Mouse (Mus musculus): ENCODE results near the gene Gm10985.

Gm10985 gene

GRCm38 (mm10) chr3:53844786-53845185 is at the start of gene Gm10985:
Gene Gm10985 (plus strand): TSS chr3:53845086.
- H3K27me3 ChIP-seq (ENCODE audit: control insufficient read depth, insufficient read depth, low read length, poor library complexity, severe bottlenecking), result no peaks in the 10 kb centered on the region
- DNase-seq (ENCODE audit: low read depth, low spot score), result no peak
- no peaks in the 10 kb centered on the region for H3K36me3 ChIP-seq (ENCODE audit: control insufficient read depth, insufficient read depth, low read length, poor library complexity, severe bottlenecking)

- no peak for DNase-seq (ENCODE audit: low read depth, low spot score)
- no peaks in the 10 kb centered on the region for H3K27me3 ChIP-seq (ENCODE audit: control insufficient read depth, insufficient read depth, low read length, poor library complexity, severe bottlenecking)
- H3K36me3 ChIP-seq (ENCODE audit: control insufficient read depth, insufficient read depth, low read length, poor library complexity, severe bottlenecking), result no peaks in the 10 kb centered on the region
These were observed 48.0 kb upstream of the Gm10985 start for GRCm38 (mm10) chr3:53796933-53797332.

- no peaks in the 10 kb centered on the region for H3K36me3 ChIP-seq (ENCODE audit: control insufficient read depth, insufficient read depth, low read length, poor library complexity, severe bottlenecking)
- no peak for DNase-seq (ENCODE audit: low read depth, low spot score)
- H3K27me3 ChIP-seq (ENCODE audit: control insufficient read depth, insufficient read depth, low read length, poor library complexity, severe bottlenecking), result no peaks in the 10 kb centered on the region
These were observed 45.2 kb upstream of the Gm10985 start for GRCm38 (mm10) chr3:53799671-53800070.

- DNase-seq (ENCODE audit: low read depth, low spot score), result no peak
- H3K36me3 ChIP-seq (ENCODE audit: control insufficient read depth, insufficient read depth, low read length, poor library complexity, severe bottlenecking), result no peaks in the 10 kb centered on the region
- H3K27me3 ChIP-seq (ENCODE audit: control insufficient read depth, insufficient read depth, low read length, poor library complexity, severe bottlenecking), result no peaks in the 10 kb centered on the region
These were observed 31.4 kb upstream of the Gm10985 start for GRCm38 (mm10) chr3:53813421-53813977.

GRCm38 (mm10) chr3:53834238-53834637 is 10.6 kb upstream of the Gm10985 start:
- no peak for DNase-seq (ENCODE audit: low read depth, low spot score)
- Histone ChIP-seq H3K27me3 (ENCODE audit: control insufficient read depth, insufficient read depth, low read length, poor library complexity, severe bottlenecking) (no peaks in the 10 kb centered on the region), H3K36me3 (ENCODE audit: control insufficient read depth, insufficient read depth, low read length, poor library complexity, severe bottlenecking) (no peaks in the 10 kb centered on the region)

GRCm38 (mm10) chr3:53846206-53846928 is 1.5 kb downstream of the Gm10985 start:
- Histone ChIP-seq H3K36me3 (ENCODE audit: control insufficient read depth, insufficient read depth, low read length, poor library complexity, severe bottlenecking) (no peaks in the 10 kb centered on the region), H3K27me3 (ENCODE audit: control insufficient read depth, insufficient read depth, low read length, poor library complexity, severe bottlenecking) (no peaks in the 10 kb centered on the region)
- no peak for DNase-seq (ENCODE audit: low read depth, low spot score)

GRCm38 (mm10) chr3:53847726-53848125 is 2.8 kb downstream of the Gm10985 start:
- no peak for DNase-seq (ENCODE audit: low read depth, low spot score)
- no peaks in the 10 kb centered on the region for H3K27me3 ChIP-seq (ENCODE audit: control insufficient read depth, insufficient read depth, low read length, poor library complexity, severe bottlenecking)
- no peaks in the 10 kb centered on the region for H3K36me3 ChIP-seq (ENCODE audit: control insufficient read depth, insufficient read depth, low read length, poor library complexity, severe bottlenecking)

GRCm38 (mm10) chr3:53848262-53848661 is 3.4 kb downstream of the Gm10985 start:
- Histone ChIP-seq H3K27me3 (ENCODE audit: control insufficient read depth, insufficient read depth, low read length, poor library complexity, severe bottlenecking) (no peaks in the 10 kb centered on the region), H3K36me3 (ENCODE audit: control insufficient read depth, insufficient read depth, low read length, poor library complexity, severe bottlenecking) (no peaks in the 10 kb centered on the region)
- no peak for DNase-seq (ENCODE audit: low read depth, low spot score)

GRCm38 (mm10) chr3:53854261-53854660 is 9.4 kb downstream of the Gm10985 start:
- DNase-seq (ENCODE audit: low read depth, low spot score), result no peak
- Histone ChIP-seq H3K36me3 (ENCODE audit: control insufficient read depth, insufficient read depth, low read length, poor library complexity, severe bottlenecking) (peaks cover 10% of the 10 kb centered on the region), H3K27me3 (ENCODE audit: control insufficient read depth, insufficient read depth, low read length, poor library complexity, severe bottlenecking) (no peaks in the 10 kb centered on the region)

GRCm38 (mm10) chr3:53854831-53855230 is 9.9 kb downstream of the Gm10985 start:
- H3K36me3 ChIP-seq (ENCODE audit: control insufficient read depth, insufficient read depth, low read length, poor library complexity, severe bottlenecking), result peaks cover 10% of the 10 kb centered on the region
- no peak for DNase-seq (ENCODE audit: low read depth, low spot score)

GRCm38 (mm10) chr3:53863383-53864220 is 18.7 kb downstream of the Gm10985 start, which contains the start of gene Ufm1:
Gene Ufm1 (minus strand): TSS chr3:53863830.
- peaks cover 3% of the 10 kb centered on the region for H3K36me3 ChIP-seq (ENCODE audit: control insufficient read depth, insufficient read depth, low read length, poor library complexity, severe bottlenecking)
- no peaks in the 10 kb centered on the region for H3K27me3 ChIP-seq (ENCODE audit: control insufficient read depth, insufficient read depth, low read length, poor library complexity, severe bottlenecking)
- peak; percentile 97 for DNase-seq (ENCODE audit: low read depth, low spot score)

More at GRCm38 (mm10) chr3:53854831-53855230, 9.9 kb downstream of the Gm10985 start:
- no peaks in the 10 kb centered on the region for H3K27me3 ChIP-seq (ENCODE audit: control insufficient read depth, insufficient read depth, low read length, poor library complexity, severe bottlenecking)

GRCm38 (mm10) chr3:53868212-53868611 is 23.3 kb downstream of the Gm10985 start:
- no peaks in the 10 kb centered on the region for H3K36me3 ChIP-seq (ENCODE audit: control insufficient read depth, insufficient read depth, low read length, poor library complexity, severe bottlenecking)
- DNase-seq (ENCODE audit: low read depth, low spot score), result no peak
- no peaks in the 10 kb centered on the region for H3K27me3 ChIP-seq (ENCODE audit: control insufficient read depth, insufficient read depth, low read length, poor library complexity, severe bottlenecking)

GRCm38 (mm10) chr3:53869263-53869662 is 24.4 kb downstream of the Gm10985 start:
- no peak for DNase-seq (ENCODE audit: low read depth, low spot score)
- Histone ChIP-seq H3K27me3 (ENCODE audit: control insufficient read depth, insufficient read depth, low read length, poor library complexity, severe bottlenecking) (no peaks in the 10 kb centered on the region), H3K36me3 (ENCODE audit: control insufficient read depth, insufficient read depth, low read length, poor library complexity, severe bottlenecking) (no peaks in the 10 kb centered on the region)

- Histone ChIP-seq H3K27me3 (ENCODE audit: control insufficient read depth, insufficient read depth, low read length, poor library complexity, severe bottlenecking) (no peaks in the 10 kb centered on the region), H3K36me3 (ENCODE audit: control insufficient read depth, insufficient read depth, low read length, poor library complexity, severe bottlenecking) (no peaks in the 10 kb centered on the region)
- no peak for DNase-seq (ENCODE audit: low read depth, low spot score)
These were observed 25.6 kb downstream of the Gm10985 start for GRCm38 (mm10) chr3:53870482-53870881.

GRCm38 (mm10) chr3:53871596-53871995 is 26.7 kb downstream of the Gm10985 start:
- Histone ChIP-seq H3K27me3 (ENCODE audit: control insufficient read depth, insufficient read depth, low read length, poor library complexity, severe bottlenecking) (no peaks in the 10 kb centered on the region), H3K36me3 (ENCODE audit: control insufficient read depth, insufficient read depth, low read length, poor library complexity, severe bottlenecking) (no peaks in the 10 kb centered on the region)
- no peak for DNase-seq (ENCODE audit: low read depth, low spot score)
